Mouse (Mus musculus) retina, embryonic 14.5 days (tissue): ENCODE measurements at regions not wholly inside any gene's neighbourhood (a gene's known extent, or its start where the extent isn't known, plus 50 kb on each side); places are given as distances from the start of the nearest gene placed in this dataset.

Source experiments
- DNase-seq: peaks from one replicate; pipeline ENCODE4 v3.0.0-alpha.2; 2015; ENCODE audit warnings: low spot score

- DNase-seq = no peak
These were observed 144.5 kb upstream of the Tle3 start for GRCm38 (mm10) chr9:61227492-61228229.

- DNase-seq = no peak
These were observed 143.9 kb upstream of the Tle3 start for GRCm38 (mm10) chr9:61228230-61228631.

GRCm38 (mm10) chr9:61230306-61230705, 141.9 kb upstream of the Tle3 start:
- DNase-seq = no peak

GRCm38 (mm10) chr9:61232630-61233029, 139.5 kb upstream of the Tle3 start:
- no peak for DNase-seq

- DNase-seq = no peak
These were observed 138.9 kb upstream of the Tle3 start for GRCm38 (mm10) chr9:61233251-61233650.

- DNase-seq = no peak
These were observed 136.2 kb upstream of the Tle3 start for GRCm38 (mm10) chr9:61235653-61236610.

- DNase-seq = no peak
These were observed 133.4 kb upstream of the Tle3 start for GRCm38 (mm10) chr9:61238687-61239250.

- peak; percentile 49 for DNase-seq
These were observed 132.8 kb upstream of the Tle3 start for GRCm38 (mm10) chr9:61239328-61239727.

GRCm38 (mm10) chr9:61241442-61241841, 130.7 kb upstream of the Tle3 start:
- peak; percentile 53 for DNase-seq

GRCm38 (mm10) chr9:61242167-61242860, 129.9 kb upstream of the Tle3 start:
- DNase-seq = no peak

GRCm38 (mm10) chr9:61243289-61243688, 128.9 kb upstream of the Tle3 start:
- no peak for DNase-seq

GRCm38 (mm10) chr9:61249691-61250425, 122.3 kb upstream of the Tle3 start:
- DNase-seq = peak; percentile 67

GRCm38 (mm10) chr9:61251606-61252005, 120.6 kb upstream of the Tle3 start:
- DNase-seq = no peak

GRCm38 (mm10) chr9:61253761-61254160, 118.4 kb upstream of the Tle3 start:
- DNase-seq = no peak

- DNase-seq = no peak
These were observed 114.7 kb upstream of the Tle3 start for GRCm38 (mm10) chr9:61257488-61257887.

GRCm38 (mm10) chr9:61258100-61258499, 114.1 kb upstream of the Tle3 start:
- DNase-seq = no peak

- peak; percentile 44 for DNase-seq
These were observed 112.6 kb upstream of the Tle3 start for GRCm38 (mm10) chr9:61259421-61260174.

GRCm38 (mm10) chr9:61261263-61261662, 110.9 kb upstream of the Tle3 start:
- DNase-seq = peak; percentile 63

- peak; percentile 54 for DNase-seq
These were observed 110.3 kb upstream of the Tle3 start for GRCm38 (mm10) chr9:61261739-61262333.

- DNase-seq = no peak
These were observed 108.8 kb upstream of the Tle3 start for GRCm38 (mm10) chr9:61263335-61263734.
